Mouse (Mus musculus) embryonic stem cell, embryonic (primary cell): ENCODE measurements at regions not wholly inside any gene's neighbourhood (a gene's known extent, or its start where the extent isn't known, plus 50 kb on each side); places are given as distances from the start of the nearest gene placed in this dataset.

ENCODE experiments used
- CTCF ChIA-PET, 4 experiments: fragments of 300-600 bp in 2 of 4; fragments of 350-600 bp in 2 of 4; sonication (Branson Sonifier 250); formaldehyde crosslinking; loops; one replicate each; lab custom pipeline; 2022; ENCODE audit warnings: inconsistent platforms in 2 of 4; lab: Charles Lee
- POLR2A ChIA-PET, 4 experiments: fragments of 300-600 bp in 2 of 4; fragments of 350-600 bp in 2 of 4; sonication (Branson Sonifier 250); formaldehyde crosslinking; loops; one replicate each; lab custom pipeline; 2022; ENCODE audit warnings: antibody characterized with exemption in 4 of 4, inconsistent platforms in 1 of 4; lab: Charles Lee

DNA sequence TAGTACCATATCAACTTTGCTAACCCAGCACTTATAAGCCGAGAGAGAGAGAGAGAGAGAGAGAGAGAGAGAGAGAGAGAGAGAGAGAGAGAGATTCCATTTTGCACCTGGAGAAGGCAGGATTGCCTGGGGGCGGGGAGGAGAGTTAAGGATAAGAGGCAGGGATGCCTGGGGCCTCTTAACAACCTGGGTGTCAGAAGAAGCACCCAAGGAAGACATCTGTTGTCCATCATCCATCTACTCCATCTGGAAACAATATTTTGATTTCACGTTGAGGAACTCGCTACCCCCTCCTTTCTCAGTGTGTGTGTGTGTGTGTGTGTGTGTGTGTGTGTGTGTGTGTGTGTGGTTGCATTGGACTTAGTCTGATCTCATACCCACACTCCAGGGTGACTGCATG is 232.8 kb downstream of the Mreg start:
- ChIA-PET POLR2A (no interaction called here), CTCF (no interaction called here)

DNA sequence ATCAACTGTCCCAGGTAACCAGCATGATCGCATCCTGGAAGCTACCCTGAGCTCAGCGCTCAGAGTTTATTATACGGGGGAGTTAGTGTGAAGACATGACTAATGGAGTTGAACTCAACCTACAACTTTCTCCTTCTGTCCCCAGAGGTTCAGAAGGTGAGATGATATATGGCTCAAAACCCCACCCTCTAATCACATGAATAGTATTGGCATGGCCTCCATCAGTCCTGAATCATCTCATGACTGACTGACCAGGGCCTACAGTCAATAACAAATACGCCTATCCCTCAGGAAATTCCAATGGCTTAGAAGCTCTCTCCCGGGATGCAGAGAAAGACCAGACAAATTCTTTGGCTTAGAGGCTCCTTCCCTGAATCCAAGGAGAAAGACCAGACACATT is 234.7 kb downstream of the Mreg start:
- CTCF ChIA-PET, result no interaction called here
- POLR2A ChIA-PET, result interaction anchor here in 1 of 4 experiments (0.6 kb wide), 1 partner anchor 304 kb away, joined by 3 read pairs; no protein-coding TSS in a partner anchor

DNA sequence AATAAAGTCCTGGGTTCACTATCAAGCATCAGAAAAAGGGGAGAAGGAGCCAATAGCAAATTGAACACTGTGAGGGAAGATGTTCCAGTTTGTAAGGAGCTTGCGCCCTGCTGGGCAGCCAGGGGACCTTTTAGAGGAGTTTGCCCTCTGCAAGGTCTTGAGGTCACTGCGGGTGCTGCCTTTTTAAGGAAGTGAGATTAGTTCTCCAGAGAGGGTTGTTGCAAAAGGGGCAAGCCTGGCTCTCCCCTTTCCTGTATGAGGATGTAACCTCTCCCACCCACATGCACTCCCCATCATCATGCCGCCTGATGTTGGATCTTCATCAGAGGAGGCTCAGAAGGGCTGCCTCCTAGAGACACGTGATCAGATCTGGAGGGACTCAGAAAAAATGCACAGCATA is 237.4 kb downstream of the Mreg start:
- ChIA-PET POLR2A (no interaction called here), CTCF (interaction anchor here in 1 of 4 experiments (0.6 kb wide), 1 partner anchor 332 kb away, joined by 4 read pairs; no protein-coding TSS in a partner anchor)

DNA sequence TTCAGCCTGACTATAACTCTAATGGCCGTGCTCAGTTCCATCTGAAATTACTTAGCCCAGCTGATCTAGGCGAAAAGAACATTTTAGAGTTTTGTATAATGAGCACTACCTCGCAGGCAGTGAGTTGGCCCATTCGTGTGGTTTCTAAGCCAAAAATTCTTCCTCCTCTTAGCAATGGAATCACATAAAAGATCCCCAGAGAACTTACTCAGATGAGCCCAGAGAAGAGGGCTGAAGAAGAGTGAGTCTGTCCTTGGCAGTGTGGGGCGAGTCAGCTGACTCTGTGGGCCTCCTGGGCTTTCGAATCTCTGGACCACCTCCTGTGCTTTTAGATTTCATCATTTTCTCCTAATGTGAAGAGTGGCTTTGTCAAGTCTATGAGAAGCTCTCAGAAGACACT is 240.2 kb downstream of the Mreg start:
- ChIA-PET POLR2A (interaction anchor here in 1 of 4 experiments (0.8 kb wide), 1 partner anchor 362 kb away, joined by 3 read pairs; no protein-coding TSS in a partner anchor), CTCF (no interaction called here)

DNA sequence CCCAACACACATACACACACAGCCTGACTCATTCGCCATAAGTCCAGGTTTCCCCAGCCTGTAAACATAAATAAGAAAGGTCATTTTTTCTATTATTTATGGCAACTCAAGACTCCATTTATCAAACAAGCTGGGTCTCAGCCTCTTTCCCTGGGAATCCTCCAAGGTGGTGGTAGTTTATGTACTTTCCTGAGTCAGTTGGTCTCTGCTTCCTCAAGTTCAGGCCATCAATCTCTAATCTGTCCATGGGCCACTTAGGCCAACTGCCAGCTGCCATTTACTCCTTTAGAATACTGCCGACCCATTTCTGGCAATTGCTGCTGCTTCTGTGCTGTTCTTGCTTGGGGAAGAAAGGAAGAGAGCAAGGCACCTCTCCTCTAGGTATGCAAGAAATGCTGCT is 241.3 kb downstream of the Mreg start:
- POLR2A ChIA-PET, result no interaction called here
- CTCF ChIA-PET, result no interaction called here

DNA sequence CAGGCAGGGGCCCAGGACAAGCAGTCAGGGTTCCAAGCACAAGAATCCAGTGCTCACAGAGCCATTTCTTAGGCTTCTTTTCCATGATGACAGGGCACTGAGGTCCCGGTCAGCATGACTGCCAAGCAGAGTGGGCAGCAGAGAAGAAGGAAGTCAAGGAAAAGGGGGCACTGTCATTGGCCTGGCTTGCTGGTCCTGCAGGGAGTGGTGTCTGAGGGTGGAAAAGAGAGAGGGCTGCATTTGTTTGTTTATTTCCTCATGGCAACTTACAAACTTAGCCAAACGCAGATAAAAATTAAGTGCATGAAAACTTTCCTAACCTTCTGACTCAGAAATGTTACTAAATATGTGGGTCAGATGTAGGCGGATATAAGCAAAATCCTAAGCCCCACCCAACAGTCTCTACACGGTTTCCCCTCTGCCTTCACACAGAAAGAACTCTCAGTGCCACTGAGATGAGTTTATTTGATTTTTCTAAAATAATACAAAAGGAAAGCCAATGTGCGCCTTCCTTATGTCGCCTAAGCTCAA is 244.5 kb downstream of the Mreg start:
- ChIA-PET POLR2A (interaction anchor here in 1 of 4 experiments (0.5 kb wide), 1 partner anchor 269 kb away, joined by 3 read pairs; no protein-coding TSS in a partner anchor), CTCF (interaction anchor here in 1 of 4 experiments (0.7 kb wide), 1 partner anchor 8 kb away, joined by 4 read pairs; no protein-coding TSS in a partner anchor)

DNA sequence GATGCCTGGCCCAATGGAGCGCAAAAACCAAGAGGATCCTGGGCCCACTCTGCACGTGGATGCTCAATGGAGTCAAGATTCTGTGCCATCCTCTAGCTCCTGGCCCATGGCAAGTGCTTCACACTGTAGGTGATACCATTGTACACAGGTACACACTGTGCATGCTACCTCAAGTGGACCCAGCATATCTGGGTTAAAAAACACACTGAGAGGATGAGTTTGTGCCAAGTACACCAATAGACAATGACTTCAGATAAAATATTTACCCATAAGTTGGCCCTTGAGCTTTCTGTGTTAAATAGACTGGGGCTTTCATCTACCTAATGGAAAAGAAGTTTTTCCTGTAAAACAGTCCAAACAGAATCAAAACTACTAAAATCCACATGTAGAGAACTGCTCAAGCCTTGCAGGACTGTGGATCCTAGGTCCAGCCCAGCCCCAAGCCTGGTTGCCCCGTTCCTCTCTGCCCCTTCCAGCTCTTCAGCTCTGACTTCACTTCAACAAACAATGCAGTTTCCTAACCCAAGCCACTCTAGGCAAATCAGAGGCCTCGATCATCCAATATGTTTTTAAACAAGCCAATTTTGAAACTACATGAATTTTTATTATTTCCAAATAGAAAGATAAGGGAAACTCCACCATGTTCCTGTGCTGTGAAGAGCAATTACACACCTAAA is 247.5 kb downstream of the Mreg start:
- POLR2A ChIA-PET, result interaction anchor here in 2 of 4 experiments (0.5 to 0.6 kb wide), 2 partner anchors 34 to 291 kb away, joined by 3 read pairs; no protein-coding TSS in a partner anchor
- CTCF ChIA-PET, result no interaction called here

DNA sequence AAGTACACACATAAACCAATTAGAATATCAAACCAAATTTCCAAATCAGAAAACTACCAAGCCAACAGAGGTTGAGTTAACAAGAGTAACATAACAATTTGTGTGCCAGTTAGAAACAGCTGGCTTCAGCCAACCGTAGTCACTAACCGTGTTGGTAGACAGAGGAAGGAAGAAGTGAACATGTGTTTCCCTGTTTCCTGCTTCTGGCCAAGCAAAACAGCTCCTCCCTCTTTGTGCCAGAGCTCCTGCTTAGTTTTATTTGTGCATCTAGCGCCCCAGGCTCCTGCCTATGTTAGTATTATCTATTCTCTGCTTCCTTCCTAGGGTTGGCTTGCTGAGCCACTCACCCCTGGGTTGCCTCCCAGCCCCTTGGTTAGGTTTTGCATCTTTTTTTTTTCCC is 255.2 kb downstream of the Mreg start:
- POLR2A ChIA-PET, result no interaction called here
- CTCF ChIA-PET, result no interaction called here

DNA sequence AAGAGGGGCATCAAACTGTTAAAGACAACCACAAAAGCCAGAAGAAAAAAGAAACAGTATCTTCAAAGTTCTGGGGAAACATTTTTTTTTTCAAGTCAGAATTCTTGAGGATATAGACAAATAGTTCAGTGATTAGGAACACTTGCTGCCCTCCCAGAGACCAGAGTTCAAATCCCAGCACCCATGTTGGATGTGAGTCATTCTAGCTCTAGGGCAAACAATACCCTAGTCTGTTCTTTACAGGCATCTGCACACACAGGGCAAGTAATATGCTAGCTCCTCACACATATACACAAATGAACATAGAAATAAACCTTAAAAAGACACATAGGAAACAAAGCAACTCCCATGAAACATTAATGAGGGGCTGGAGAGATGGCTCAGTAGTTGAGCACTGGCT is 256.8 kb downstream of the Mreg start:
- ChIA-PET POLR2A (no interaction called here), CTCF (no interaction called here)

DNA sequence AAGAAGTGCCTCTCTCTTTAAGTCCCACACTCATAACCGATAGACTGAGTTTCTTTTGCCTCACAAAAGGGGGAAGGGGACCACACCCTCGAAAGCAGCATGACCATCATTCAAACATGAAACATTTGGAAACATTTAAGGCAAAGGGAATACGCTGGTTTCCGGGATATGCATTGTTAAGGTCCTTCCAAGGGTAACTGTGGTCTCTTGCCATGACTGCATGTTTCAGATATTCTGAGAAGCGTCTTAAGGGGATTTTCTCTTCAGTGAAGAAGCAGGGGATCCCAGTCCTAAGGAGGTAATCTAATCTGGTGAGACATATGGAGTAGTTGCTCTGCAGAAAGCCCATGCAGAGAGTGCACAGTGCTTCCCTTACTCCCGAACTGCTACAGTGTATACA is 258.8 kb downstream of the Mreg start:
- ChIA-PET POLR2A (no interaction called here), CTCF (no interaction called here)

DNA sequence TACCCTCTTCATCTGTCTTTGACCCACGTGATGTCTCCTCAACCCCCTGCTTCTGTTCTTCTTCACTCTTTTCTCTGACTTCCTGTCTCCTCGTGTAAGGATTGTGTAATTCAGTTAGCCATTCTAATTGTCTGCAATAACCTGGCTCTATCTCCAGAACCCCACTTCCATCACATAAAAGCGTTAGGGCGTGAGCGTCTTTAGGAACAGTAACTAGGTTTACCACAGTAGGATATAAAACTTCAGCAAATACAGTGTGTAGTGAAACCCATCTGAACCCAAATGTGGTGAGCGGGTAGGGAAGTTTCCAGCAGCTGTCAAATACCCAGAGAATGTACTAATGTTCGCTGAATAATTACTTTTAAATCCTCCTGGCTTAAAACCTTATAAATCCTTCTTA is 262.6 kb downstream of the Mreg start:
- POLR2A ChIA-PET, result interaction anchor here in 1 of 4 experiments (0.7 kb wide), 1 partner anchor 14 kb away, joined by 3 read pairs; no protein-coding TSS in a partner anchor
- CTCF ChIA-PET, result no interaction called here

DNA sequence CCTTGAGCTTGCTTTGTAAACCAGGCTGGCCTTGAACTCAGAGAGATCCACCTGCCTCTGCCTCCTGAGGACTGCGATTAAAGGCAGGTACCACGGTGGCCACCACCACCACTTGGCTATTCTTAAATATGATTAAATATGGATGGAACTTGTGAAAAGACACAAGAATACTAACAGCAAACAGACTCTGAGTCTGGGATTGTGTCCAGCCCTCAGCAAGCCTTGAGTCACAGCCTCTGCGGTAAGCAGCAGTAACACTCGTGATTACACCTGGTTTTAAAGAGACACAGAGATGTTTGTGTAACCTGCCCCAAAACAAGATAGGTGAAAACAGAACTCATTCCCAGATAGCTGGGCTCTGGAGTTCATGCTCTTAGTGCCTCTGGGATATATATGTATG is 263.4 kb downstream of the Mreg start:
- ChIA-PET CTCF (no interaction called here), POLR2A (no interaction called here)

DNA sequence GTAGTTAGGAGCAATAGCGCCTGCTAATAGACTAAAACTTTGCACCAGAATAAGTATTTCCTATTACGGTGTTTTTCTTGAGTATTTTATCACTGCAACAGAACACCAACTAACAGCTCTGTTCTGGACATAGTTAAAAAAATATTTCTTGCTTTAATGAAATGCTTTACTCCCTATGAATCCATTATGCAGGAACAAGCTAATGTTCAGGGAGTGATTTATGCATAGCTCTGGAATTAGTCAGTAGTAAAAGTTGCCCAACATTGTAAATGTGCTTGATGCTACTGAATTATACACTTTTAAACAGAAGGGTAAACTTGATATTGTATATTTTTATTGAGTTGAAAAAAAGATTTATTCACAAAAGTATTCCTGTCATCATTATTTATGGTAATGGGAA is 264.6 kb downstream of the Mreg start:
- ChIA-PET CTCF (interaction anchor here in 1 of 4 experiments (0.7 kb wide), 1 partner anchor 177 kb away, joined by 3 read pairs; no protein-coding TSS in a partner anchor), POLR2A (interaction anchor here in 1 of 4 experiments (0.6 kb wide), 1 partner anchor 46 kb away, joined by 5 read pairs; no protein-coding TSS in a partner anchor)

DNA sequence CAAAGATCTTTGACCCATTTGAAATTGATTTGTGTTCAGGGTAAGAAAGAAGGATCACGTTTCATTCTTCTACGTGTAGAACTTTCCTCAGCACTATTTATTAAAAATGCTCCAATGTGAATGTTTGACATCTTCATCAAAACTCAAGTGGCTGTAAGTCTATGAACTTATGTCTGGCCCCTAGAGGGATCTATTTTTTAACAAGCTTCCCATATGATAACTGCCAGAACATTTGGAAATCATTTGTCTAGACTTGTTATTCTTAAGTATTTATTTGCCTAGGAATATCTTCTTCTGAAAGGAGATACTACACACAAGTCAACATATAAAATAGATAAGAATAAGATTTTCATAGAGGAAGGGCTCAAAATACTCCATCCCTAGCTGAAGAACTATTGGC is 265.2 kb downstream of the Mreg start:
- ChIA-PET POLR2A (interaction anchor here in 1 of 4 experiments (0.6 kb wide), 1 partner anchor 45 kb away, joined by 5 read pairs; no protein-coding TSS in a partner anchor), CTCF (no interaction called here)

DNA sequence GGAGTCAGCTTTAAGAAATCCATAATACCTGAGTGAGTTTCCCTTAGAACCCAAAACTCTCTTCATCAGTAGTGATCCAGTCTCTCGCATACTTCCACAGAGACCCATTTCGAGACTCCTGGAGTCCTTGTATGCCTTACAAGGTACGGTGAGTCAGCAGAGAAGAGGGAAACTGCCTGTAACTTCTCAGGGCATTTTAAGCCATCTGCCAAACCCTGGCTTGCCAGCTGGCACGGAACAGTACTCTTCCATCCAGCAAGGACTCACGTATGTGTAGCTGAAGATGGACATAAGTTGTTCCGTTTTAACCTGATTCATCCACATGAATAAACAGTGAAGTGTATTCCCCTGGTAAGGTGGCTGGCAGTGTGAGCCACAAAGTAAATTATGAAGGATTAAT is 267.0 kb downstream of the Mreg start:
- POLR2A ChIA-PET, result no interaction called here
- CTCF ChIA-PET, result no interaction called here

DNA sequence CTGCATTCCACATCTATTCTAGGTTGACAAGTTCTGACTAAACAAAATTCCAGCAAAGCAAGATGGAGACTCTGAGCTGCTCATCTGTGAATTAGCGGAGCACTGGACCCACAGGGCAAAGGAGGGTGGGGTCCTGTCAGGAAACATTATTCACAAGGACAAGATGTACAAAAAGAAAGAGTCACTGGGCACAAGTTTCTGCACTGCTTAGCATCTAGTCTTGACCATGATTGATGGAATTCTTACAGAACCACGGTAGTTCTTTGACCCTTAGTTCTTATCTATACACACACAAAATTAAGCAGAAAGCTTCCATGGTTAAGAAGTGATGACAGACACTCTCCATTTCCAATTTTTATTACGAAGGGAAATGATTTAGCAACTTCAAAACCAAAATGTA is 267.6 kb downstream of the Mreg start:
- POLR2A ChIA-PET, result no interaction called here

DNA sequence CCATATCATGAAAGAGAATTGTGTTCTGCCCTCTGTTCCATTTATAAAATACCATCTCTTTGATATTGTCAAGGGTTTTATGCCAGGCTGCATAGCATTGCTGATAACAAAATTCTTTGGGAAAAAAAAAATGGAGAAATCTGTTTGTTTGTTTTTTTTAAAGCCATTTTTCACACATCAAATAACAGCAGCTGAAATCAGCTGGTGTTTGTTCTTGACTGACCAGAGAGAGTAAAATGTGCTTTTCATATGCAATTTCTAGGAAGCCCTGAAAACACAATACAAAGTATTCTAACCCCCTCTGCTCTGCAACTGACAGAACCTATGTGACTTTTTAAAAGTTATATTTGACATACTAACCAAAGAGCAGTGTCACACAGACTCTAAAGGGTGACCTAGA is 270.0 kb downstream of the Mreg start:
- CTCF ChIA-PET, result no interaction called here

More for the DNA sequence above, 267.6 kb downstream of the Mreg start:
- CTCF ChIA-PET, result no interaction called here

DNA sequence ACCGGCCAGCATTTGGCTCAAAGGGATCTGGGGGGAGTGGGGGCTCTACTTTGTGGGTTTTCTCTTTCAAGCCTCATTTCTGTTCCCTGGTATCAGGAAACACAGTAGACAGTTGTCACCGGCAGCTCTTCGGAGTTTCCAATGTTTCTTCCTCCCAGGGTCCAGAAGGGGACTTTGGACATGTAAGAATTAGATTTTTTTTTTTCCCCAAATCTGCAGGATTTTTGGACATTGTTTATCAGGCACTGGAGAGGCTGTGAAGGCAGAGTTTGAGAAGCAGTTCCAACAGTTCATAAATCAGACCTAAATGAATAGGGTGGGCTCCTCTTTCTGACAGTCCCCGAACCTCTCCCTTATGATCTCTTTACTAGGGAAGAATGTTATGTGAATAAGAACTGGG is 270.4 kb downstream of the Mreg start:
- ChIA-PET CTCF (no interaction called here), POLR2A (no interaction called here)

More for the DNA sequence above, 270.0 kb downstream of the Mreg start:
- POLR2A ChIA-PET, result no interaction called here

DNA sequence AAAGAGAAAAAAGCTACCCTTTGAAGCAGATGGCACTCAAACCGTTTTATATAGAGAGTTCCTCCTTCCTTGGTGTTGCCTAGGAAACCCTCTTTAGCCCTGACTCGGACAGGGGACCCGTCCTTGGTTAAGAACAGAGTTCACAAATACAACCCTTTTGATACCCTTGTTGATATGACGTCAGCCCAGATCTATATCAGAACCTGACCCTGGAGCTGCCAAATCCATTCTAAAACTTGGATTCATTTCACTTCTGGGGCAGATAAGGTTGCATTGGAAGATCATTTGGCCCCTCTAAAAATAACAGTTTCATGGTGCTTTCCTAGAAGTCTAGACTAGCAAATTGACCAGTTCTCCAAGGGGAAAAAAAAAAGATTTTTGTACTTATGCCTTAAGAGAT is 271.2 kb downstream of the Mreg start:
- ChIA-PET POLR2A (no interaction called here), CTCF (interaction anchor here in 1 of 4 experiments (0.6 kb wide), 1 partner anchor 1173 kb away, joined by 7 read pairs; no protein-coding TSS in a partner anchor)

DNA sequence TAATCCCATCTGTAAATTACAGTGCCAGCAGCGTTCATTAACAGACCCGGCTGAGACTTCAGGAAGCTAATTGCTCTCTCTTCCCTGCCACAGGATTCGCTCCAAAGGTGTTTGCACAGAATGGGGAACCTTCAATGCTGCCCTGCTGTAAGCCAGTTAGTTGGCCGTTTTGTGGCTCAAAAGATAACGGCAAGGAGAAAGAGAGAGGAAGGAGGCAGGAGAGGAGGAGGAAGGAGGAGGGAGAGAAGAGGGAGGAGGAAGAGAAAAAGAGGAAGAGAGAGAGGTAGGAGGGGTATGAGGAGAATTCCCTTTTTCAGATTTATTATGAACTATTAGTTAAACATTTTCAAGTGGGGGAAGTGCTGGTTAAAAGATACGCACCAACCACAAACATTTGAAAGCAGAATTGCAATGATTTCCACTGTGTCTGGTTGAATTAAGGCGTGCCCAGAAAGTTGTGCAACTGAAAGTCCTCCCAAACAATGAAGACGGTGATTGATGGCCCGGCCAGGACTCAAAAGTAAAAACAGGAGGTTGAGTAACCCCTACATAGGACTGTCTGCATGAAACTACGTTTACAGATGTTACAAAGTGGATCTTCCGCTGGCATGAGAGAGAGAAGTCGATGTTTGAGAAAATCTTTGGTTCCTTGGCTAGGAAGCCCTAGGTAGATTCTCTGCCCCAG is 273.6 kb downstream of the Mreg start:
- CTCF ChIA-PET, result no interaction called here
- POLR2A ChIA-PET, result no interaction called here
